Mouse (Mus musculus) CH12.LX (cell line): Measurements from ENCODE around the gene Cebpz. TPM values are rescaled to one million over a fixed set of nuclear protein-coding genes. Genes with fewer than 3 reads are reported as not detected.

Experiments
- DNase-seq: peaks from one replicate; pipeline ENCODE4 v3.0.0-alpha.2; 2013; ENCODE audit errors: extremely low read depth
- H3K27ac ChIP-seq: 2 replicates; pipeline ENCODE4 v1.5.1; 2012; ENCODE audit warnings: low read depth, mild to moderate bottlenecking, control low read depth, moderate library complexity; ENCODE audit not compliant: insufficient read depth
- H3K27me3 ChIP-seq: replicated peaks from 2 replicates; pipeline ENCODE3; 2012; ENCODE audit warnings: inconsistent platforms
- H3K36me3 ChIP-seq, 2 experiments: replicated peaks in 1 of 2; 2 replicates each; pipeline versions ENCODE3 to v1.6.1; 2012; ENCODE audit warnings: inconsistent platforms in 1 of 2, low read length in 1 of 2, mild to moderate bottlenecking in 1 of 2, mixed read lengths in 1 of 2, moderate library complexity in 1 of 2; ENCODE audit not compliant: control insufficient read depth in 1 of 2, insufficient read depth in 1 of 2
- H3K4me1 ChIP-seq, 2 experiments: 2 replicates each; pipeline ENCODE4 v1.6.1; 2012; ENCODE audit warnings: inconsistent platforms in 1 of 2, moderate library complexity in 1 of 2; ENCODE audit not compliant: insufficient read depth in 2 of 2, control insufficient read depth in 1 of 2
- H3K4me2 ChIP-seq: 2 replicates; pipeline ENCODE4 v1.6.1; 2012; ENCODE audit warnings: low read depth, mild to moderate bottlenecking, control low read depth; ENCODE audit not compliant: poor library complexity, insufficient read depth, severe bottlenecking
- H3K4me3 ChIP-seq, 3 experiments: fragments of 150-350 bp in 1 of 3; sonication (generic) in 1 of 3; replicated peaks in 1 of 3; 2 replicates each; pipeline versions ENCODE3 to v1.5.1; 2011 to 2012; ENCODE audit warnings: low read depth in 2 of 3, low read length in 2 of 3, mild to moderate bottlenecking in 2 of 3, moderate library complexity in 2 of 3, control low read depth in 1 of 3, improper control_type of control experiment in 1 of 3, inconsistent platforms in 1 of 3, mixed read lengths in 1 of 3; ENCODE audit not compliant: poor library complexity in 1 of 3
- H3K79me2 ChIP-seq: replicated peaks from 2 replicates; pipeline ENCODE4 v1.6.1; 2012; ENCODE audit warnings: mild to moderate bottlenecking, moderate library complexity; ENCODE audit not compliant: control insufficient read depth, poor library complexity, insufficient read depth, severe bottlenecking; ENCODE audit errors: extremely low read depth
- H3K9ac ChIP-seq: 2 replicates; pipeline ENCODE4 v1.6.1; 2012; ENCODE audit warnings: low read depth, mild to moderate bottlenecking, control low read depth, moderate library complexity; ENCODE audit not compliant: insufficient read depth
- H3K9me3 ChIP-seq: replicated peaks from 2 replicates; pipeline ENCODE3; 2012; ENCODE audit warnings: low read length, inconsistent platforms, mixed read lengths
- E2F4 ChIP-seq: IDR thresholded peaks from 2 replicates; pipeline ENCODE4 v1.6.1; 2011; ENCODE audit warnings: low read depth, low read length, improper control_type of control experiment; ENCODE audit not compliant: insufficient replicate concordance
- ELF1 ChIP-seq: IDR thresholded peaks from 2 replicates; pipeline ENCODE4 v1.6.1; 2014; ENCODE audit warnings: low read depth, mild to moderate bottlenecking, inconsistent platforms, low read length, improper control_type of control experiment
- GABPA ChIP-seq: IDR thresholded peaks from 2 replicates; pipeline ENCODE4 v1.6.1; 2012; ENCODE audit warnings: low read depth, low read length, improper control_type of control experiment, inconsistent platforms; ENCODE audit not compliant: insufficient replicate concordance
- JUN ChIP-seq: IDR thresholded peaks from 2 replicates; pipeline ENCODE4 v1.6.1; 2011; ENCODE audit warnings: low read depth, mild to moderate bottlenecking, low read length, improper control_type of control experiment, moderate library complexity; ENCODE audit not compliant: insufficient read depth
- KAT2A ChIP-seq: IDR thresholded peaks from 2 replicates; pipeline ENCODE4 v1.6.1; 2012; ENCODE audit warnings: low read length, improper control_type of control experiment, inconsistent platforms; ENCODE audit not compliant: insufficient replicate concordance
- MAFK ChIP-seq: IDR thresholded peaks from 2 replicates; pipeline ENCODE4 v1.6.1; 2011; ENCODE audit warnings: low read length, improper control_type of control experiment; ENCODE audit not compliant: insufficient replicate concordance
- MAX ChIP-seq: IDR thresholded peaks from 2 replicates; pipeline ENCODE4 v1.6.1; 2011; ENCODE audit warnings: low read length, improper control_type of control experiment
- MAZ ChIP-seq: IDR thresholded peaks from 2 replicates; pipeline ENCODE4 v1.6.1; 2012; ENCODE audit warnings: low read depth, mild to moderate bottlenecking, inconsistent platforms, low read length, improper control_type of control experiment, moderate library complexity
- MEF2A ChIP-seq: IDR thresholded peaks from 2 replicates; pipeline ENCODE4 v1.6.1; 2014; ENCODE audit warnings: low read depth, mild to moderate bottlenecking, inconsistent platforms, low read length, improper control_type of control experiment, borderline replicate concordance
- MYC ChIP-seq: IDR thresholded peaks from 2 replicates; pipeline ENCODE4 v1.6.1; 2011; ENCODE audit warnings: low read depth, mild to moderate bottlenecking, improper control_type of control experiment, low read length
- NELFE ChIP-seq: IDR thresholded peaks from 2 replicates; pipeline ENCODE4 v1.6.1; 2011; ENCODE audit warnings: low read depth, low read length, improper control_type of control experiment
- PAX5 ChIP-seq: IDR thresholded peaks from 2 replicates; pipeline ENCODE4 v1.6.1; 2012; ENCODE audit warnings: low read length, inconsistent platforms, mixed read lengths
- POLR2A ChIP-seq: IDR thresholded peaks from 2 replicates; pipeline ENCODE4 v1.6.1; 2011; ENCODE audit warnings: low read depth, mild to moderate bottlenecking, improper control_type of control experiment, low read length
- POLR2AphosphoS2 ChIP-seq: IDR thresholded peaks from 2 replicates; pipeline ENCODE4 v1.6.1; 2011; ENCODE audit warnings: low read depth, low read length, improper control_type of control experiment
- RAD21 ChIP-seq: IDR thresholded peaks from 2 replicates; pipeline ENCODE4 v1.6.1; 2011; ENCODE audit warnings: low read depth, mild to moderate bottlenecking, low read length, improper control_type of control experiment, moderate library complexity
- SIN3A ChIP-seq: IDR thresholded peaks from 2 replicates; pipeline ENCODE4 v1.6.1; 2012; ENCODE audit warnings: low read length, improper control_type of control experiment, inconsistent platforms
- TBP ChIP-seq: conservative IDR thresholded peaks from 2 replicates; pipeline ENCODE4 v1.6.1; 2011; ENCODE audit warnings: low read depth, low read length, improper control_type of control experiment
- ZNF384 ChIP-seq: IDR thresholded peaks from 2 replicates; pipeline ENCODE4 v1.6.1; 2012; ENCODE audit warnings: low read depth, low read length, improper control_type of control experiment, inconsistent platforms
- dilution Hi-C: fragments of 300-500 bp; cut with MboI; formaldehyde crosslinking; loops from 2 replicates; pipeline ENCODE4 v1.14.3; 2020; ENCODE audit warnings: low sequenced_read_pairs; ENCODE audit not compliant: extremely low pct_unique_long_range_greater_than_20kb, extremely low pct_ligation_motif_present
- in situ Hi-C: fragments of 300-500 bp; cut with MboI; formaldehyde crosslinking; loops from 3 replicates; pipeline ENCODE4 v1.14.3; 2019; ENCODE audit warnings: low sequenced_read_pairs, low pct_ligation_motif_present, low pct_unique_long_range_greater_than_20kb, mixed read lengths
- polyA plus RNA-seq: library from polyadenylated mRNA; unstranded; fragments of >175 nt; gene quantifications from 2 replicates; pipeline ENCODE4 v1.2.1, GENCODE M21; 2012; ENCODE audit warnings: low read depth; ENCODE audit not compliant: insufficient read length
- total RNA-seq, 2 experiments: library from RNA; depleted of rRNA; stranded (reverse); fragments of 300-350 nt in 1 of 2; fragments of >200 nt in 1 of 2; gene quantifications; 2 replicates each; pipeline ENCODE4 v1.2.3; 2012 to 2014

The Cebpz gene
- total and polyA plus RNA-seq, 3 experiments, result 43.3 to 70.1 (median 61.2) TPM

DNA sequence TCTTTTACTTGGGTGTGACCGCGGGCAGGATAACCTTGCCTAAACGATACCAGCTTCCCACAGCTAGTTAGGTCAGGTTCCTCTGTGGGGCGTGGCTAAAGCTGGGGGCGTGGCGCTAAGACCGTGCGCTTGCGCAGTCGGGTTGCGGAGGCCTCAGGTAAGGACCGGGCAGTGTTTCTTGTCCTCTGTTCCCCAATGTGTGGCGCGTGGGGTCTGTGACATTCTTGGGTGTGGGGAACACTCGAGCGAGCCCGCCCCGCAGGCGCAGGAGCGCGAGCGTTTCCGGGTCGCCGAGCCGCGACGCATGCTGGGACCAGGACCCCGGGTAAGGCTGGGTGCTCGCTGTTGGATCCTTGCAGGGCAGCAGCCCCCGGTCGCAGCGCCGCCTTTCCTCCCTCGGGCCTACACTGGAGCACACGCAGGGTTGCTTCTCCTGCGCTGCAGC, 20.5 kb downstream of the Cebpz start, which contains the start of gene Cebpzos (continued):
- peak; percentile 89 for TF ChIP-seq NELFE
- no peak for TF ChIP-seq PAX5
- peak; percentile 90 for TF ChIP-seq ELF1
- peak; percentile 71; the same call in 1 of the 2 replicates for TF ChIP-seq POLR2AphosphoS2
- peak; percentile 85 for TF ChIP-seq MAX
- no peak for TF ChIP-seq RAD21
- no peak for TF ChIP-seq E2F4

DNA sequence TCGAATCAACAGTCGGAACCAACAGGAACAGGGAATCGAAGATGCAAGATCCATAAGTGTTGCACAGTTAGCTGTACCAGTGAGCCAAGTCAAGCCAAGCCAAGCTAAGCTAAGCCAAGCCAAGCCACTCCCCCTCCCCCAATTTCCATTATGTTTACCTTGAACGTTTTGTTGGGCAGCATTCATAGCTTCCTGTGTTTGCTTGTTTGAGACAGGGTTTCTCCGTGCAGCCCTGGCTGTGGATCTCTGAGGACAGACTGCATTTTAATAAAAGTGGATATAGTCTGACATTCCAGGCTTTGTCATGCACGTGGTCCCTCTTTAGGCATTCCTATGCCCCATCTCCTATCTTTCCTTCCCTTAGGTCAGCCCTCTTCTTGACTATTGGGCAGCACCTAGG, 21.1 kb downstream of the Cebpz start:
- TF ChIP-seq SIN3A (peak; percentile 3; the same call in 1 of the 2 replicates), MYC (0 out of 2 replicates have a peak, but pooled peaks have one; percentile 10), JUN (no peak)
- TF ChIP-seq, all 38 proteins: peak for 2
- Histone ChIP-seq H3K9me3 (no peaks in the 10 kb centered on the region), H3K9ac (peak overlapping the region; percentile 76), H3K27ac (peak overlapping the region; percentile 56; the same call in 1 of the 2 replicates), H3K36me3 (peaks cover 23 to 28% of the 10 kb centered on the region in 2 experiments), H3K4me1 (peaks cover 2 to 17% of the 10 kb centered on the region in 2 experiments; a peak in 2 of 4 replicates), H3K4me2 (peak overlapping the region; percentile 76), H3K79me2 (no peaks in the 10 kb centered on the region), H3K27me3 (no peaks in the 10 kb centered on the region), H3K4me3 (peak overlapping the region; percentile 74 to 91 (median 84))
- in situ Hi-C loops, result loop anchor here (5.0 kb wide), 1 partner anchor 33 kb away; the partner anchor contains the start of gene Eif2ak2
- dilution Hi-C loops, result no loop called here
- no peak for DNase-seq

DNA sequence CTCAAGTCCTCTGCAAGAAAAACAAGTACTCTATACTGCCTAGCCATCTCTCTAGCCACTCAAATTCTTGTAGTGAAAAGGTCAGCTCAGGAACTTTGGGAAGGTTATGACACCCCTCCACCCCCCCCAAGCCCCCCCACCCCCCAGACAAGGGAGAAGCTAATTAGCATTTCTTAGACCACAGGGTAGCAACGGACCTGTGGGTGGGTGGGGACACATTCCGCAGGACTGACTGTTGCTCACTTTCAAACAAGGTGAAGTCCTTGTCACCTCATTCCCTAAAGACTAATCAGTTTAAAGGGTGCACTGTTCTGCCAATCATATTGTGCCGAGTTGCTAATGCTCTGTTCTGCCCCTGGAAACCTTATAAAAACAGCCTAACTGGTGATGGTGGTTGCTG, 22.9 kb downstream of the Cebpz start:
- no peak overlapping the region for H3K27ac ChIP-seq
- DNase-seq, result no peak
- peaks cover 2 to 17% of the 10 kb centered on the region in 2 experiments; a peak in 2 of 4 replicates for H3K4me1 ChIP-seq
- H3K4me2 ChIP-seq, result no peak overlapping the region
- H3K9me3 ChIP-seq, result no peaks in the 10 kb centered on the region
- TF ChIP-seq ZNF384 (no peak), GABPA (no peak), MAFK (no peak), SIN3A (no peak), MEF2A (no peak), MAZ (no peak), POLR2A (no peak), KAT2A (no peak), E2F4 (no peak), RAD21 (no peak), TBP (no peak)
- H3K9ac ChIP-seq, result no peak overlapping the region
- no peaks in the 10 kb centered on the region for H3K79me2 ChIP-seq
- no peaks in the 10 kb centered on the region for H3K27me3 ChIP-seq
- peaks cover 10 to 14% of the 10 kb centered on the region in 2 experiments for H3K36me3 ChIP-seq
- in situ Hi-C loops, result no loop called here
- dilution Hi-C loops, result no loop called here
- H3K4me3 ChIP-seq, result no peak overlapping the region
